Mouse (Mus musculus) v-Abl transformed pro-B cells (cell line): ENCODE results near the gene Robo1.

ENCODE experiments used
- in situ Hi-C, 2 experiments: fragments of 400-800 bp; cut with MboI; formaldehyde crosslinking; loops; one replicate each; pipeline ENCODE4 v1.15.1; 2025; ENCODE audit not compliant: unreplicated experiment in 2 of 2

The Robo1 gene

DNA sequence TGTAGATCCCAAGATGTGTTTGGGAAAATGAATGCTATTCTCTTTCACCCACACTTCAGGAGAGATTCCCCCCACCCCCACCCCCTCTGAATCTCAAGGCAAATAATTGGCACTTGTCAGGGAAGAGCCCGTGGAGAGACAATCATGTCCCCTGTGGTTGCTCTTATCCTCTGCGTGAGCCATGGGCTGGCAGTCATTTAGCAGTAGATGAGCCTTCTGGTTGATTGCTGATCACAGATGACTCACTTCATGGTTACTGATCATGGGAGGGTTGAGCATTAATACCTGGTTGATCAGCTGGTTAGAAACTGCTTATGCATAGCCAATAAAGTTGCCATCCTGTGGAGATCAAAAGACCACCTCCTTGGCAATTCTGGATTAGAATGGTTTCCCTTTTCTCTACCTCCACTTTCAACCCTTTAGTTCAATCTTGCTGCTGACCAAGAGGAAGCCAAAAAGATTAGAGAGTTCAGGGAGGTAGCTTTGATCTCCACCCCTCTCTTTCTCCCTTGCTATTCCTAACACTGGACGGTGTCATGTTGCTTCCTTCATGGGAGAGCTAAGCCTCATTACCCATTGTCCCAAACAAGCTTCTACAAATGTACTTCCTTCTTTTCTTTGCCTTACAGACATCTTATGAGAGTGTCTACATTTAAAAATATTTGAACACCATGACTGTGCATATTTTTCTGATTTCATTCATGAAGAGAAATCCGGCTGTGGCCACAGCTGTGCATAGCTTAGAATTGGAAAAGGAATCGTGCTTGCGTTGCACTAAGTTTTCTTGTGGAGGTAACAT lies 362.3 kb downstream of the Robo1 start:
- in situ Hi-C loops, result no loop called here

DNA sequence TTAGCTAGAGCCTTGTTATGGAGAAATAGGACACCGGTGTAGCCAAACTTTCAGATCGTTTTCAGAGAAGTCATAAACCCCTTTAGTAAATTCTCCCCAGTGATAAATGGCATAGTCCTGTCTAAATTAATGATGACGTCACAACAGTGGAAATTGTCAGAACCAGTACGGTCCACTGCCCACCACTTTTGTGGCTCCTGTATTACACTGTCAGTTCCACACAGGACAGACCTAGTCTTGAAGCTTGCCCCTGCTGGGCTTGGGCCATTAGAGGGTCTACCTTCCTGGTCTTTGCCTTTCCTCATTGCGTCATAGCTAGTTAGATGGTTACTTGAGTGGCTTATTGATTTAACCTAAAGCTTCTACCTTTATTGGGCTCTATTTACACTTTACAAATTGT lies 369.1 kb downstream of the Robo1 start:
- in situ Hi-C loops, result no loop called here

DNA sequence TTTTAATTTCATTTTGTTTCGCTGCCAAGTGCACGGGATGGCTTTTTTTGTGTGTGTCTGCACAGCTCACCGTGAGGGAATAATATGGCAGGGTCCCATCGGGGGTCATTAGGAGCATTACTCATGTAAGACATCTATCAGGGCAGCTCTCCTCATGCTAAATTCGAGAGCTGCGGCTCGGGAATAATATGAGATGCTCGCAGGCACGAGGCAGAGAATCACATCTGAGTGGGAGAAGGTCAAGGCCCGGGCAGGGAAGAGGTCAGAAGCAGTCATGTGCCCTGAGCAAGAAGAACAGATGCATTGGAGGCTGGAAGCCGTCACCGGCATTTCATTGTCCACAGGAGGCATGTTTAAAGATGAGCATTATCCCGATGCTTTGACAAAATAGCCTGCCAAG lies 370.3 kb downstream of the Robo1 start:
- in situ Hi-C loops, result no loop called here

DNA sequence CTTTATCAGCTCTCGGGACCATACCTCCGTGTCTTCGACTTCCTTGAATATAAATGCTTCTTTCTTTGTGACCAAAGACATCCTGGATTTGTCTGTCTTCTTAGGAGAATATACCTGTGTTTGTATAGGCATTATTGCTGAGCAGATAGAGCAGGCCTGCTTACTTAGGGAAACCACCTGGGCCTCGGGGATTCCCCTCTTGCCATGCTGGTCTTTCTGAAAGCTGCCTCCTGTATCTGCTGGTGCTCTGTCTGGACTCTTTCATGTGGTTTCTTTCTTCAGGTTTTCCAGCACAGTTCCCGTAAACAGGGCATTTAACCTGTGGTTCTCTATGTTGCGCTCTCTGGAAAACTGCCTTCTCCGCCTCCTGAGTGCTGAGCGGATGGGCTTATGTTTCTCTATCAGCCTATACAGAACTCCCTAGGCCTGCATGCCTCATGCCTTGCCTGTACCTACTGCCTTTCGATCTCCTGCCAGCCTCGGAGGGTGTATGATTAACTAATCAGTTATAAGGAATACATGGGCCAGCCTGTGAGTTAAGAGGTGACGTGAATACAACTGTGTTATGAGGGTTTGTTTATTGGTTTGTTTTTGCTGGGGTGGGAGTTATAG lies 370.9 kb downstream of the Robo1 start:
- in situ Hi-C loops, result no loop called here

DNA sequence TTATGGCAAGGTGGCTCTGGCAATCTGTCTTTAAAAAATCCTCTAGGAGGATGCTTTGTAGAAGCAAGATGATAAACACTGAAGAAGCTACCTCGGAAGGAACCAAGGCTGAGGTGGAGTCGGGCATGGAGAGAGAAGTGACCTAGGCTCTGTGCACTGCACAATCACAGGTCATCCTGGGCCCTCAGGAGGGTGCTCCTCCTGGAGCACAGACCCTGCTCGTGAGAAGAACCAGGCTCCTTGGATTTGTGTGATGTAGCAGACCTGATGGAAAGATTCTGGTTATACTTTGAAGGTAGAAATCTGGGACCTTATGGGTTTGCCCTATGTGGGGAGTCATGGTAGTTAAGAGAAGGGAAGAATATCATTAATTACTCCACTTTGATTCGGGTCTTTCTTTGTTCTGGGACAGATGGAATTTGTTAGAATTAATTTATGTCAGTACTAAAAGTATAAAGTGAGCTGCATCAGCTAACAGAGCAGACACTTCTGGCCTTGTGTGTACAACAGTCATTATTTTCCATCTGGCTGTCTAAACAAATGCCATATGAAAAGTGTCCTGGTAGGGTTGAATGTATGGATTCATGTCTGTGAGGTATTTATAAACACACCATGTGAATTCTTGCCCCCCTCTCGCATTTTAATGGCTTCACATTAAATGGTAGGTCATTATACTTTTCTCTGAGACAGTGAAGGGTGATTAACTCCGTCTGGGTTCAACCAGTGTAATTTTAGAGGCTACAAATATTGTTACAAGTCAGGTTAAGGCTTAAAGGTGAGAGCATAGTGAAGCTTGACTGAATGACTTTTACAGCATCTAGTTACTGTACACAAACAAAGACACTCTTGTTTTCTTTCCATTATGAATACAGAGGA lies 377.7 kb downstream of the Robo1 start:
- in situ Hi-C loops, result no loop called here

DNA sequence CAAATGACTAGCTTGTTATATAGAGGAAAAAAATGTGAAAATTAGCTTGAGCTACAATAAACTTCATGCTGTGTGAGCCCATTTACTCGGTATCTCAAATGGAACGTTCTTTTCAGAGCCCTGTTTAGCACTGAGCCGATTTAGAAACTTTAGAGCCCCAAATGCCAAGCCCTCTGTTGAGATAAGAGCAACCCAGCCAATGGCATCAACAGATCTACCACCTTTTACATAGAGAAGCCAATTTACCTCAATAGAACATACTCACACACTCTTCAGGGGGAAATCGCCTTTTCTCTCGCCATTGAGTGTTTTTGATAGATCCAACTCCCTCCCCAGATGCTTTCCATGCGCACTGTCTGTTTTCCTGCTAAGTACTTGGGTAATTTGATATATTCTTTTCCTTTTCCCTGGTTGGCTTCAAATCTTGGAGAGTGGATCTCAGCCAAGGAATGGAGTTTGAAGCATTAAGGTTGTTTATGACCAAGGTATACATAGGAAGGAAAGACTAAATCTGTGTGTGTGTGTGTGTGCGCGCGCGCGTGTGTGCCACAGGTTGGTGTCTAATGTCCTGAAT lies 378.5 kb downstream of the Robo1 start:
- in situ Hi-C loops, result no loop called here

DNA sequence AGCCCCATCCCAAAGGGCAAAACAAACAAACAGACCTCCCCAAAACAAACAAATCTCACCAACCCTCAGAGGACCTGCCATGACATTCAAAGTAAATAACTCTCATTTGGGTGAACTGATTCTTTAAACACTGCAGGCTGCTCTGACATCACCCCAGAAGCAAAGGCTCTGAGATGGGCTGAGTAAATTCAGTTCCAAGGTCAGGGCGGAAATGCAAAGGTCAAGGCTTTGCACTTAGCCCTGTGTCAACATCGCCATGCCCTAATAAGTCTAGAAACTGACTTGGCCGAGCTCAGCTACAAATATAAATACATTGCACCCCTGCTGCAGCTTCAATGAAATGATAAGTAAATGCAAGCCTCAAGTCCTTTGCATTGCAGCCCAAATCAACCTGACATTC lies 379.5 kb downstream of the Robo1 start:
- in situ Hi-C loops, result no loop called here

DNA sequence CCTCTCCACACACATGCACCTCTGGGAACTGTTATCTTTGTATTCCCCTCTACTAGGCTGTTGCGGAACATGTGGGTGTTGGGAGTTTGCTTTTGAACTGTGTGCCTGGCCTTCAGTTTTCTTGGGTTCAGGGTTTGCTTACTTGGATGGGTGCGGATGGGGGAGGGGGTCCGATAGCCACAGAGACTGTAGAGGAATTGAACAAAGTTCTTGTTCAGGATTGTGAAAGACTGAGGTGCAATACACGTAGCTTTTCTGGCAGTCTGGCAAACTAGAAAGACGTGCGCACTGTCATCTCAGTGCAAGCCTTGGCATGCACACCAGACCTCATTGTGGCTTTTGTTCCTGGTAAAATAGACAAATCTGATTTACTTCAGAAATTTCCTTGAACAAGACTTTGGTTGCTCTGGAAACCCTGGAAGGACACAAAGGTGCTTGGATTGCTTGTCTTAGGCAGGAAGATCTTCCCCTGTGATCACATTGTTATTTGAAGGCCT lies 380.1 kb downstream of the Robo1 start:
- in situ Hi-C loops, result no loop called here

DNA sequence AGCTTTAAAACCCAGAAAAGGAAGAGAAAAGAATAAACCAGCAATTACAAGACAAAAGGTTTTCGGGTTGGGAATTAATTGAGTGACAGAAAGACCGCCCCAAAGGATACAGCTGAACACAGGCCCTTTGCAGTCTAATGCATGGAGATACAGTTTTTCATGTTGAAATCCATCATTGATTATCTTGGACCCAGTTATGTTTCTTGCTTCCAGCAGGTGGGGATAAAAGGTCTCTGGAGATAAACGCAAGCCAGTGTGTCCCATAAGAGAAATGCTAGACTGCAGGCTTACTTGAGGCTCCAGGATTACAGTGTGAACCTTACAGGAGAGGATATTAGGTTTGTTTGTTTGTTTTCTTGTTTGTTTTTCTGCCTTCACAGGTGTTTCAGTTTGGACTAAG lies 383.8 kb downstream of the Robo1 start:
- in situ Hi-C loops, result no loop called here

DNA sequence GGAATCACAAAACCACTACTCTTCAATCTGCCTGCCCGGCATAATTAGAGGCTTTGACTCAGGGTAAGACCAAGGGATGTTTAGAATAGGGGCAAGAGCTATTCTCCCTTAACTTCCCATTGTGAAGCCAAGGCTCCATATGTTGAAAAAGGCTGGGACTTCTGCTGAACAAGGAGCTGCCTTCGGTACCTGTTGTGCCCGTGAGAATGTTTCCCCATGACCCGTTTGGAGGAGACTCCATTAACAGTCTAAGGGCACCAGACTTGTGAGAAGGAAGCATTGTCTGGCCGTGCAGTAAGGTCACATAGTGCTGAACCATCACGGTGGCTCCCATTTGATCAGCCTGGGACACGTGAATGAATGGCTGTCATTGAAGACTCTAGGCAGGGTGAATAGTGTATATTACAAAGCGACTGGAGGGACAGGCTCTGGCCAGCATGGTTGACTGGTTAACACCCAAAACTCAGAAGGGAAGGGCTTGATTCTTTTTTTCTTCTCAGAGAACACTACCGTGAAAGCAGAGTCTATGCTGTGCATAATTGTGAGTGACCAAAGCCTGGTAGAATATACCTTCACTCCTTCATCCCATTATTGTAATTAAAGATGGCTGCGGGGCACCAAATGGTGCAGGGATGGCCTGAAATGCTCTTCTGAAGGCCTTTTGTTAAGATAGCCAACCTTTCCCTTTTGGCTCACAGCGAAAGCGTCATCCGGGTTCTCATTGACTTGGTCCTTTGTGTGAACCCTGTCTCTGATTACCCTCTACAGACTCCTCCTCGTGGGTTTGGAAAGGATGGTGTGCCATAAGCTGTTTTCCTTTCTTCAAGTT lies 385.6 kb downstream of the Robo1 start:
- in situ Hi-C loops, result no loop called here

DNA sequence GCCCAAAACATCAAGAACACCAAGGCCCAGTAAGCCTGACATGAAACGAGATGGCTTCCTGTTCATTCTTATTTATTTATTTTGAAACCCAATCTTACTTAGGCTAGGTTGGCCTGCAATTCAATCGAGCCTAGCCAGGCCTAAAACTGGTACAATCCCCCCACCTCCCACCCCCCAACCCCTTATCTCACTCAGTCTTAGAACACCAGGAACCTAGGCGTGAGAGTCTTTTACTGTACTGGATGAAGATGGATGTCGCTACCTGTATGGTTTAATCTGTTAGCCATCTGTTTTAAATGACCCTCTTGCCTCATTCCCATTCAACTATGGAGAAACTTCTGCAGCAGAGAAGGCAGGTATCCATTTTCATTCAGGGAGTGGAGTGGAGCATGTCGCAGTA lies 386.7 kb downstream of the Robo1 start:
- in situ Hi-C loops, result no loop called here

DNA sequence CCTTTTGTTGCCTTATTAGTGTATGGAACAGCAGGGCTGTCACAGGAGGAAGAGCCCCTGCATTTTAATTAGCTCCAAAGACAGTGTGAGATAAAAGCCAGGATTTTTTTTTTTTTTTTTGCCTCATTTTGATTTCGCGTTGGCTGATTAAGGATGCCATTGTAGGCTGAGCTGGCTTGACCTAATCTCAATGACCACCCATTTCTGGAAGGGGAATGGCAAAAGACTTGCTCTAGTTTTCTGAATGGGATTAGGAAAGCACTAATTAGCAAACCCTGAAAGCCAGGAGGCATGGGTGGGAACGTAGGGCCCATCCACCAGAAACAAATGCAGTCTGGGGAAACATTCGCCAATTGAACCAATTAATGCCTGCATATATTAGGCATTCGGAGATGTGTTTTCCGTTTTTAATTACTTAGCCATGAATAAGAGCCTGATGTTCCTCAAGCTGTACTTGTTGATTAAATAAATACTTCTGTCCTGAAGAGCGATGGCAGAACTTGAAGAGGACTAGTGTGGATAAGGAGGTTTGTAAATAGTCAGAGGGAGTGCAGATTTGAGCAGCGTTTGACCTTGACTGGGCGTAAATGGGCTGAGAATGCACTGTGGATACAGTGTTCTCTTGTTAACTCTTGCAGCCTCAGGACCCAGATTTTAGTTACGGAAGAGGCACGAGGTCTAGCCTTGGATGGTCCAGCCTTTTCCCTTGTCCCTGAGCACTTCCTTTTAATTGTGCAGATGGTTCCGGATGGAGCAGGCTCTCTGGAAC lies 391.3 kb downstream of the Robo1 start:
- in situ Hi-C loops, result no loop called here

DNA sequence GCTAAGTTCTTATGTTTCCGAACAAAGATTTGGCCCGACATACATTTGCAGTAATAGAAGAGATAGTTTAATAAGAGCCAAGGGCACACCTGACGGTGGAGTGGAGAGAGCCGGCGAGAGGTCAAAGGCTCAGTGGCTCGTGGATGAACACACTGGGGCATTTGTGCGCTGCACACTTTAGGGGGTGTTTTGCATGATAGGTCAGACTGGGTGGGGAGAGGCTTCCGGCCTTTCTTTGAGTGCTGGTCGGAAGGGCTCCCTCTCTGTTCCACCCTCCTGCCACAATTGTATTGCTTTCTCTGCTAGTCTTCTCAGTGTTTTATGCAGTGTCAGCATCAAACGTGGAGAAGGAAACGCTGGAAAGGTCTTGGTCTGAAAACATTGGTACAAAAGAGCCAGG lies 392.2 kb downstream of the Robo1 start:
- in situ Hi-C loops, result no loop called here

DNA sequence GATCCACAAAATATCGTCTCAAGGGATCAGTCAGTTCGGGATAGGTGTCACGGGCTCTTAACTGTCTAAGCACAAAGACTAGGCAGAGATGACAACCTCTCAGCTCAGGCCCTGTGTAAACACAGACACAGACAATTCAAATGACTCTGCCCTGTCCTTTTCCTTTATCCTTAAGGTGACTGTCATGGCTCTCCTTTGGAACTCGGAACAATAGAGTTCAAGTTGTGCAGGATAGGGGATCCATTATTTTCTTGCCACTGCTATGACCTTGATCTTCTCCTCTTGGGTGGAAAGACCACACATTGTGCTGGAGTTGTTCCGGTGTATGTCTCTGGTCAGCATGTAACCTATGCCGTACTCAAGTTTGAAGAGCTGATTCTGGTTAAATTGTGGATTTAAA lies 395.4 kb downstream of the Robo1 start:
- in situ Hi-C loops, result no loop called here

DNA sequence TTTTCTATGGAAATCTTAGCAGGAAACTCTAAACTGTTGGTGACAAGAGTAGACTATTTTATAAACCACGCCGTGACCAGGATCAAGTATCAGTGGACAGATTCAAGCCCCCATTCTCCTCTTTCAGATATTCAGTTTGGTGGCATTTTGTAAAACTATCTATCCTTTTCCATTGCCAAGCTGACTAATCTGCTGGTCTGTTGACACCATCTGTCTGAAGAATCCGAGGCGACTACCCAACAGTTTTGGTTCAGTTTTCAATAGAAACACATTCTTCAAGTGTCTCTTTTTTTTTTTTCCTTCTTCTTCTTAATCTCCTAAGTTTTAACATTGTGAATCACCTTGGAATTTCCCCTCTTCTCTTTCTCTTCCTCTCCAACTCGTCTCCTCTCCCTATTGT lies 397.7 kb downstream of the Robo1 start:
- in situ Hi-C loops, result no loop called here

DNA sequence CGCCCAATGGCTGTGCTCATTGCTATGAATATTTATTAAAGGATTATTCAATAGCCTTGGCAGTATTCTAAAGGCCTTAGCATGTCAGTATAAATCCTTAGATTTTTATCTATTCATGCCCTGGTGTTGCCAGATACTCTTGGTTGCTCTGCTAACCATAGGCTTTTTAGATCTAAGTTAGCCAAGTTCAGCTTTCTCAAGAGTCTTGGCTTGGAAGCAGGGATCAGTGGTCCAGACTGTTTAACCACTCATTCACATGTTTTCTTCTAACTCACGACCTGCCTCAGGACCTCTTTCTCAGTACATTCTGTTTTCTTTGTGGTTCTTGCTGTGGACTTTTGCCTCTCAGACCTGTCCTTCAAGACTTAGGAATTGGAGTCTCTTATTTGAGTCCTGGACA lies 400.4 kb downstream of the Robo1 start:
- in situ Hi-C loops, result no loop called here

DNA sequence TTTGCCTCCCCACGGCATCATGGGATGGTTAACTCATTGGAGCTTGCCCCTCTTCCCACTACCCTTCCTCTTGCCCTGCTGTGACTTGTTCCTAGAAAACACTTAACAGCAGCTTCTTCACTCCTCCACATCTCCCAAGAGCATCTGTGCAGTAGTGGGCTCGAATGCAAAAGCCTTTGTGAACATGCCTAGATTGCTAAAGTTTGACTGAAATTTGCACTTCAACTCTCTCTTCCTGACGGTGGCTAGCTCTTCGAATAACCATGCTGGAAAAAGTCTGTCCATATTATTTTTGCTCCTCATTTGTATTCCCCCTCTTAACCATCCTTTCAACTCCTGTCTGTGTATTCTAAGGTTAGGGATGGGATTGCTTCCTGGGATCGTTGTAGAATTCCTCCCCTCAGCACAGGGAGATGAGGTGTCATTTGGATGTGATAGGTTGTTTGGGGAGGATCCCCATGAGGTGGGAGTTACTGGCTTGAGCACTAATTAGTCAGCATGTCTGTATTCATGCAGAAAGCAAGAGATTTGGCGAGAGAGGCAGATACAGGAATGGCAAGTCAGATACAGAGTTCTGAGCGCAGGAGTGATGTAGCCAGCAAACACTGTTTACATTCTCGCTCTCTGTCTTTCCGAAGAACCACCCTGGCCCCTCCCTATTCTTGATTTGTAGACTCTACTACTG lies 409.2 kb downstream of the Robo1 start:
- in situ Hi-C loops, result no loop called here

DNA sequence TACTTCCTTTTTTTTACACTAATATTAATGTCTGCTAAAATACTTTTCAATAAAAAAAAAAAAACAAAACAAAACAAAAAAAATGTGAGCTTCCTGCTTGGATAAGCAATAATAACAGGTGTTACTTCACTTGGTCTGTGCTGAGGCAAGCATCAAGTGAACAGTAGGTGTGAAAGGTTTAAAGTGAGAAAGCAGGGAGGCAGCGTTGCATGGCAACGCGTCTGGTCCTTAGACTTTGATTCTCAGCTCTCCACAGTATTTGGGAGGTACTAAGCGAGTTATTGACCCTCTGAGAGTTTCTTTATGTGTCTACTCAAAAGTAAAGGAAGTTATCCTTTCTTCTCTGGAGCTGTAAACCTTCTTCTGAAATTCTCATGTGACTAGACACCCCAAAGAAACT lies 411.0 kb downstream of the Robo1 start:
- in situ Hi-C loops, result no loop called here

DNA sequence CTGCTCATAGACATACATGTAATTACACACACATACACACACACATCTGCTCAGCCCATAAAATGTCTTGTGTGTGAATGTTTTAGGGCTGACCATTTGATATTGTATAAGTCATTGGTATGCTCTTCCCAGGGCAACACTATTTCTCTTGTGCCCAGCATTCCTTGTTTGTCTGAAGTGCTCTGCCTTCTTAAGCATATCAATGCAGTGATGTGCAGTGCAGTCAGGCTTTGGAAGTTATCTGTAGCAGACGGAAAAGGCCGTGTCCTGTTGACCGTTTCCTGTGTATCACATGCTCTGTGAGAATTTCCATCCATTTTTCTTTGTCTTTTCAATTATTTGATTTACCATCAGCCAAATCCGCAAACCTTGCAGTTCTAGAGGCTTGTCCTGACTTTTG lies 412.9 kb downstream of the Robo1 start:
- in situ Hi-C loops, result no loop called here
